Mouse (Mus musculus): ENCODE data around the gene Prickle1. TPM values are rescaled to one million over a fixed set of nuclear protein-coding genes. Genes with fewer than 3 reads are reported as not detected.

The Prickle1 gene
- polyA plus RNA-seq (2015; fragmentation: Nextera tagmentation; extraction: Ambion mirVana), result 2.6 and 2.9 TPM in 2 replicates

DNA sequence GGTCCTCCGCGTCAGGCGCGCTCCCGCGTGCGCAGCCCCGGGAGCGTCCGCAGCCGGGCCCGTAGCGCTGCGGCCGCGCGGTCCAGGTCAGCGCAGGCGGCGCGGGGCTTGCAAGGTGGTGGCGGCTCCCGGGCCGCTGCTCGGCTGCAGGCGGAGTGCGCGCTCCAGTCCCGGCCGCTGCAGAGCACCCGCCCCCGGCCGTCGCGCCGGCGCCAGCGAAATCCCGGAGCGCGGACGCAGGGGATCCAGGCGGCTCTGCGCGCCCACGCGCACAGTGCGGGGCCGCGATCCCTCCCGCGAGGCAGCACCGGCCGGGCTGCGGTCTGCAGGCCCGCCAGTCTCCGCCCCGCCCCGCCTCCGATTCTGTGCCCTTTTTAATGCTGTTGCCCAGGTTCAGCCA is at the start of gene Prickle1:
TSS of gene Prickle1 (minus strand) at position 146 of the 400 bp plus-strand sequence.
- H3K27ac ChIP-seq (ENCODE audit: low read length), result peak within 1 kb of the TSS; percentile 66
- peak; percentile 89 for ATAC-seq (ENCODE audit: low read depth)
- peak within 1 kb of the TSS; percentile 77 for H3K4me3 ChIP-seq (ENCODE audit: low read depth, low read length)
- H3K9me3 ChIP-seq (replicated peaks; ENCODE audit: control insufficient read depth, low read length), result no peaks in the 10 kb centered on the region
- H3K27me3 ChIP-seq (ENCODE audit: control insufficient read depth, insufficient read depth, low read depth, low read length), result no peaks in the 10 kb centered on the region
- H3K4me2 ChIP-seq (ENCODE audit: low read depth, low read length), result peak within 1 kb of the TSS; percentile 95
- H3K4me1 ChIP-seq (ENCODE audit: control insufficient read depth, low read depth, low read length), result peaks cover 36% of the 10 kb centered on the region
- WGBS (ENCODE audit: insufficient replicate concordance), result under 1% methylated on average over 52 of the region's 60 CpGs
- H3K36me3 ChIP-seq (ENCODE audit: control insufficient read depth, insufficient read depth), result no peaks in the 10 kb centered on the region
- H3K9ac ChIP-seq (ENCODE audit: low read depth, low read length), result peak within 1 kb of the TSS; percentile 75

DNA sequence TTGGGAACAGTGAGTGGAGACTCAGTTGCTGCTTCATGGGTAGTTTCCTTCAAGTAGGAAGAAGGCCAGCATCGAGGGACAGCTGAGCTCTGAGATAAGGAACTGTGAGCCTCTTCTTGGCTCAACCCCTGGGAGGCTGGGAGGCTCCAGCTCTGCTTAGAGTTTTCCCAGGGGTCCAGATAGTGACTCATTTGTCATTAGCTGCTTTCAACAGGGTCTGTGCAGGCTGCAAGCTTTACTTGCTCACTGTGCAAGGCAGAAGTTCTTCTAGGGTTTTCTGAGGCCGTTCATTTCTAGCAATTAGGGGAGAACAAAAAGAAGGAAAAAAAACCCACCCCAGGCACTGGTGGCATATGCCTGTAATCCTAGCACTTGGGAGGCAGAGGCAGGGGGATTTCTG is 44.5 kb upstream of the Prickle1 start:
- no peak overlapping the region for H3K4me2 ChIP-seq (ENCODE audit: low read depth, low read length)
- WGBS (ENCODE audit: insufficient replicate concordance), result 48% methylated on average over 2 of the region's 2 CpGs
- ATAC-seq (ENCODE audit: low read depth), result 0 out of 2 replicates have a peak, but pooled peaks have one; percentile 19

DNA sequence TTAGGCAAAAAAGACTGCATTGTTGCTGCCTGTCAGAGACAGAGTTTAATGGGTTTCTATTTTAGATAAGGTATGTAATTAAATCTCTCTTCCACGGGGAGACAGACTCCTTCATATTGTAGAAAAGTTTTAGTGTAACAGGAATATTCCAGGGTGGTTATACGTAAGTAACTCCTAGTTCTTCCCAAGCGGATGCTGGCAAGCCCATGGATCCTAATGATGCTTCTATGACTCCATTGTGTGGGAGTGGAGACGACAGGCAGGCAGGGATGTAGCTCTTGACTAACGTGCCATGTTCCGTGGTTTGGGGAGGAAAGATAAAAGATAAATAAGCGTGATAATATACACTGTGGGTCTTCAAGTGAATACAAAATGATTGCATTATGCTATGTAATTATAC is 41.3 kb upstream of the Prickle1 start:
- no peaks in the 10 kb centered on the region for H3K36me3 ChIP-seq (ENCODE audit: control insufficient read depth, insufficient read depth)
- H3K9ac ChIP-seq (ENCODE audit: low read depth, low read length), result no peak overlapping the region
- WGBS (ENCODE audit: insufficient replicate concordance), result 43% methylated on average over 7 of the region's 7 CpGs
- H3K27me3 ChIP-seq (ENCODE audit: control insufficient read depth, insufficient read depth, low read depth, low read length), result no peaks in the 10 kb centered on the region
- H3K4me3 ChIP-seq (ENCODE audit: low read depth, low read length), result no peak overlapping the region
- H3K9me3 ChIP-seq (replicated peaks; ENCODE audit: control insufficient read depth, low read length), result no peaks in the 10 kb centered on the region
- ATAC-seq (ENCODE audit: low read depth), result no peak
- H3K4me2 ChIP-seq (ENCODE audit: low read depth, low read length), result no peak overlapping the region
- no peak overlapping the region for H3K27ac ChIP-seq (ENCODE audit: low read length)
- H3K4me1 ChIP-seq (ENCODE audit: control insufficient read depth, low read depth, low read length), result no peaks in the 10 kb centered on the region

More for the DNA sequence above, 44.5 kb upstream of the Prickle1 start:
- H3K9ac ChIP-seq (ENCODE audit: low read depth, low read length), result no peak overlapping the region
- H3K4me3 ChIP-seq (ENCODE audit: low read depth, low read length), result no peak overlapping the region
- no peaks in the 10 kb centered on the region for H3K36me3 ChIP-seq (ENCODE audit: control insufficient read depth, insufficient read depth)
- no peaks in the 10 kb centered on the region for H3K27me3 ChIP-seq (ENCODE audit: control insufficient read depth, insufficient read depth, low read depth, low read length)
- no peaks in the 10 kb centered on the region for H3K9me3 ChIP-seq (replicated peaks; ENCODE audit: control insufficient read depth, low read length)
- no peak overlapping the region for H3K27ac ChIP-seq (ENCODE audit: low read length)
- H3K4me1 ChIP-seq (ENCODE audit: control insufficient read depth, low read depth, low read length), result no peaks in the 10 kb centered on the region

DNA sequence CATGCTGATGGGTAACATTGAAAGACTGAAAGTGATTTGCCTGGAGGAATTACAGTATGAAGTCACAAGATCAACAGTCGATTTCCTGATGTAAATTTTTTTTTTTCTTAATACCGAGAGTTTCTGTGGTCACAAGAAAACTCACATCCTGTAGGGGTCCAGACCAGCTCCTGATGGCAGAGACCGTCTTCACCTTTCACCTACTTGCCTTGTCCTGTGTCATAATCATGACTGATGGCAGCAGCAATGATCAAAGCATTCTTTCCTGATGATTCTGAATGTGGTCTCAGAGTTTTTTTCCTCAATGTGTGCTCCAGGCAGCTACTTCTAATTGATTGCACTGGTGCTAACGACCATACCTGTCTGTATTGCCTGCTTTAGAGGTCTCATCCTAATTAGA is 39.9 kb upstream of the Prickle1 start:
- Histone ChIP-seq H3K4me3 (ENCODE audit: low read depth, low read length) (no peak overlapping the region), H3K4me2 (ENCODE audit: low read depth, low read length) (no peak overlapping the region), H3K27me3 (ENCODE audit: control insufficient read depth, insufficient read depth, low read depth, low read length) (no peaks in the 10 kb centered on the region), H3K27ac (ENCODE audit: low read length) (no peak overlapping the region), H3K9ac (ENCODE audit: low read depth, low read length) (no peak overlapping the region), H3K4me1 (ENCODE audit: control insufficient read depth, low read depth, low read length) (no peaks in the 10 kb centered on the region), H3K9me3 (replicated peaks; ENCODE audit: control insufficient read depth, low read length) (no peaks in the 10 kb centered on the region), H3K36me3 (ENCODE audit: control insufficient read depth, insufficient read depth) (no peaks in the 10 kb centered on the region)
- ATAC-seq (ENCODE audit: low read depth), result no peak
- WGBS (ENCODE audit: insufficient replicate concordance), result 46% methylated on average over 4 of the region's 4 CpGs

DNA sequence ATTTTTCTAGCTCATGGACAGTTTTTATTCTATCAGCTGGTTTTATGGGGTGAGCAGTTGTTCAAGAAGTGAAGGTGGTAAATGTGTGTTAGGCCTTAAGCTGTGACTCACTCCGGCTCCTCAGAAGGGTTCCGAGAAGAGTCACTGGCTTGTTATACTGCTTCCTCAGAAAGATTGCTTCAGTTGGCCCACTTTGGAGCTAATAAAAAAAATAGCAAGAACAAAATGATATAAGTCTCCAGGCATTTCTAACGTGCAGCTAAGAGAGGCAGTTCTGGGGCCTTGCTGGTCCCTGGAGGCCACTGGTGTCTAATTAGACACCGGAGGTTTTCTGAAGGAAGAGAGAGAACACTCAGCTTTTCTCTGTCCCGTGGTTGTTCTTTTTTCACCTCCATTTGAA is 38.8 kb upstream of the Prickle1 start:
- Histone ChIP-seq H3K4me2 (ENCODE audit: low read depth, low read length) (no peak overlapping the region), H3K27me3 (ENCODE audit: control insufficient read depth, insufficient read depth, low read depth, low read length) (no peaks in the 10 kb centered on the region), H3K4me3 (ENCODE audit: low read depth, low read length) (no peak overlapping the region), H3K4me1 (ENCODE audit: control insufficient read depth, low read depth, low read length) (no peaks in the 10 kb centered on the region), H3K9ac (ENCODE audit: low read depth, low read length) (no peak overlapping the region), H3K36me3 (ENCODE audit: control insufficient read depth, insufficient read depth) (no peaks in the 10 kb centered on the region), H3K9me3 (replicated peaks; ENCODE audit: control insufficient read depth, low read length) (no peaks in the 10 kb centered on the region), H3K27ac (ENCODE audit: low read length) (no peak overlapping the region)
- 71% methylated on average over 5 of the region's 5 CpGs for WGBS (ENCODE audit: insufficient replicate concordance)
- ATAC-seq (ENCODE audit: low read depth), result no peak

DNA sequence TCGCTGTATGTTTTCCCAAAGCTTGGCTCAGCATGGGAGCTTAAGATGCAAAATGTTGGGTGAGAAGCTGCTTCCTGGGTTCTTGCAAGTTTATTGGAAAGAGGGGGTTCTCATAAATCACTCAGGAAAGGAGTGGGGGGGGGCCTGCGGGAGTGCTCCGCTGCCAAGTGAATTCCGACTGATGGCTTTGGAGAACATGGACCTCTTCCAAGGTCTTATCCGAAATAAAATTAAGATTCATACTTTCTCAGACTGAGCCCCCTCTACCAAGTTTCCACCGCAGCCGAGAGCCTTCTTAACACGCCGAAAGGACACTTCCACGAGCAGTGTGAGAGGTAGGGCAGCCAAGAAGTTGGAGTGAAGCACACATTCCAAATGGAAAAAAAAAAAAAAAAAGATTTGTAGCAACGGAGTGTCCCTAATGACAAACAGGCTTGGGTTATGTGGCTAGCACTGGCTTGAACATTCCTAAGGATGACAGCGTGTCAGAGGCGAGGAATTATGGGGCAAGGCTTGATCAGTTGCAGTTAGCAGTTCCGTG is 34.4 kb upstream of the Prickle1 start:
- ATAC-seq (ENCODE audit: low read depth), result no peak
- no peak overlapping the region for H3K4me2 ChIP-seq (ENCODE audit: low read depth, low read length)
- H3K4me1 ChIP-seq (ENCODE audit: control insufficient read depth, low read depth, low read length), result no peaks in the 10 kb centered on the region
- H3K9me3 ChIP-seq (replicated peaks; ENCODE audit: control insufficient read depth, low read length), result no peaks in the 10 kb centered on the region
- H3K36me3 ChIP-seq (ENCODE audit: control insufficient read depth, insufficient read depth), result no peaks in the 10 kb centered on the region
- no peak overlapping the region for H3K27ac ChIP-seq (ENCODE audit: low read length)
- no peak overlapping the region for H3K4me3 ChIP-seq (ENCODE audit: low read depth, low read length)
- H3K27me3 ChIP-seq (ENCODE audit: control insufficient read depth, insufficient read depth, low read depth, low read length), result no peaks in the 10 kb centered on the region
- no peak overlapping the region for H3K9ac ChIP-seq (ENCODE audit: low read depth, low read length)
- WGBS (ENCODE audit: insufficient replicate concordance), result 78% methylated on average over 14 of the region's 14 CpGs

DNA sequence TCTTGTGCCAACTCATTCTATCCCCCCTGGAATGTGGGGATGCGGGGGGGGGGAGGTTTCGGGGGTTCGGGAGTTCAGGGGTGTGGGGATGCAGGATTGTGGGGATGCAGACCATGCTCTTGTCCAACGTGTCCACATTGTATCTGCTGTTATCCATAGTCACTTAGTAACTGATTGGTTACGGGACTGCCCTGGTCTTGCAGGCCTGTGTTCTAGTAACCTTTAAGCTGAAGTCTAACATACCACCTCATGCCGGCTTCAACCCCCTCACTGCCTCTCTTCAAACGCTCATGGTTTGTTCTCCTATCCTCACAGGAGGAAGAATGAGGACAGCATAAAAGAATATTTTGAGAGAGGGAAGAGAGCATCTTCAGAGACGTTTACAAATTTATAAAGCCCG is 33.5 kb upstream of the Prickle1 start:
- Histone ChIP-seq H3K4me1 (ENCODE audit: control insufficient read depth, low read depth, low read length) (no peaks in the 10 kb centered on the region), H3K4me3 (ENCODE audit: low read depth, low read length) (no peak overlapping the region), H3K9ac (ENCODE audit: low read depth, low read length) (no peak overlapping the region), H3K27me3 (ENCODE audit: control insufficient read depth, insufficient read depth, low read depth, low read length) (no peaks in the 10 kb centered on the region), H3K27ac (ENCODE audit: low read length) (no peak overlapping the region), H3K9me3 (replicated peaks; ENCODE audit: control insufficient read depth, low read length) (no peaks in the 10 kb centered on the region), H3K36me3 (ENCODE audit: control insufficient read depth, insufficient read depth) (no peaks in the 10 kb centered on the region), H3K4me2 (ENCODE audit: low read depth, low read length) (no peak overlapping the region)
- 67% methylated on average over 9 of the region's 9 CpGs for WGBS (ENCODE audit: insufficient replicate concordance)
- no peak for ATAC-seq (ENCODE audit: low read depth)

DNA sequence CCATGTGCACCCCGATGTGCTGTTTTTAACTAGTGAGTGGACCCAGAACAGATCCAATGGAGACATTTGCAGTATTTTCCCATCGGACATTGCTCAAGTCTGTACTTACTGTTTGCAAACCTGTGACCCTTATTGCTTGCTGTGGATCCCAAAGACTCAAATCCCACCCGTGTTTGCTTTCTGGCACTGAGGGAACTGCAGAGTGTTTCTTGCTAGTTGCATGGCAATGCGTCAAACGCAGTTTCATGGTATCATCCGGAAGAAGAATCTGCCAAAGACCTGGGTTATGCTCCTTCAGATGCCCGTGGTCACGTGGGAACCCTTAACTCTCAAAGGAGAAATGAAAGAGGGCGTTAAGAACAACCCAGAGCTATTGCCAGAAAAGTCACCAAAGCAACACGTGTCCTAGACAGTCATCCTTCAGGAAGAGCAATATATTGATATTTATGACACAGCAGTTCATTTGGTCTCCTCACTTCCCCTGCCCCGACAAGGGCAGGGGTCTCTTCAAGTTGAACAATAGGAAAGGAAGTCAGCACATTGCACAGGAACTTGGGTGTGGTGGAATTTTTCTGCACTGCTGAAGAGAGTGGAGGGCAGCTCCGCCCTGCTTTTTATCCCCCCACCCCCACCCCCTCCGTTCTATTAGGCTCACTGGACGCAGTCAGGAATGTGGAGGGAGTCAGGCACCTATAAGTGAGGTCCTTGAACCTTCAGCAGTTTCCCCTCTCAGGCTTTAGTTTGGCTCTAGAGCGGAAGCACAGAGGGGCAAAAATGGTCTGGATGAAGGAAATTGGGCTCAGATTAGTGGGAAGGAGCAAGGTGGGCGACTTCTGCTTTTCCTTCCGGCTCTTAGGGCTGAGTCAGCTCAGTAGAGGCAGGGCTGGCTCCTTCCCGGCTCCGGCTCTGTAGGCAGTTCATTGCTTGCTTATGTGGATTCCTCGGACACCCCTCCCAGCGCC is 32.4 kb upstream of the Prickle1 start:
- no peaks in the 10 kb centered on the region for H3K27me3 ChIP-seq (ENCODE audit: control insufficient read depth, insufficient read depth, low read depth, low read length)
- H3K36me3 ChIP-seq (ENCODE audit: control insufficient read depth, insufficient read depth), result no peaks in the 10 kb centered on the region
- no peak overlapping the region for H3K4me3 ChIP-seq (ENCODE audit: low read depth, low read length)
- H3K9me3 ChIP-seq (replicated peaks; ENCODE audit: control insufficient read depth, low read length), result no peaks in the 10 kb centered on the region
- H3K4me1 ChIP-seq (ENCODE audit: control insufficient read depth, low read depth, low read length), result no peaks in the 10 kb centered on the region
- 31% methylated on average over 21 of the region's 21 CpGs for WGBS (ENCODE audit: insufficient replicate concordance)
- H3K27ac ChIP-seq (ENCODE audit: low read length), result no peak overlapping the region
- no peak overlapping the region for H3K9ac ChIP-seq (ENCODE audit: low read depth, low read length)
- peak; percentile 70 for ATAC-seq (ENCODE audit: low read depth)
- no peak overlapping the region for H3K4me2 ChIP-seq (ENCODE audit: low read depth, low read length)

DNA sequence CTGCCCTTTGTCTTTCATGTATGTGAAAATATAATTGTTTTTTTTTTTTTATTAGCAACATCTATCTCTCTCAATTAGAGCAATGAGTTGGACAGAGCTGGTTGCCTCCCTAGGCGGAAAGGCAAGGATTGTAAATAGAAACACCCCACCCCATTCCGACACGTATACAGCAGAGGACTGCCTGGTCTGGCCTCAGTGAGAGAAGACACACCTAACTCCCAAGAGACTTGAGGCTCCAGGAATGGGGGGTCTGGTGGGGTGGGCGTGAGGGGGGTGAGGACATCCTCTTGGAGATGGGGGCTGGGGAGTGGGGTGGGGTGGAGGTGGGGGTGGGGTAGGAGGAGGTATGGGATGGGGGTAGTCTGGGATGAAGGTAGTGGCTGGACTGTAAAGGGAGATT is 23.9 kb upstream of the Prickle1 start:
- no peak overlapping the region for H3K9ac ChIP-seq (ENCODE audit: low read depth, low read length)
- WGBS (ENCODE audit: insufficient replicate concordance), result 44% methylated on average over 4 of the region's 4 CpGs
- no peak for ATAC-seq (ENCODE audit: low read depth)
- no peak overlapping the region for H3K4me3 ChIP-seq (ENCODE audit: low read depth, low read length)
- no peaks in the 10 kb centered on the region for H3K9me3 ChIP-seq (replicated peaks; ENCODE audit: control insufficient read depth, low read length)
- no peaks in the 10 kb centered on the region for H3K27me3 ChIP-seq (ENCODE audit: control insufficient read depth, insufficient read depth, low read depth, low read length)
- H3K36me3 ChIP-seq (ENCODE audit: control insufficient read depth, insufficient read depth), result no peaks in the 10 kb centered on the region
- H3K4me2 ChIP-seq (ENCODE audit: low read depth, low read length), result no peak overlapping the region
- no peak overlapping the region for H3K27ac ChIP-seq (ENCODE audit: low read length)
- H3K4me1 ChIP-seq (ENCODE audit: control insufficient read depth, low read depth, low read length), result no peaks in the 10 kb centered on the region
